Mouse (Mus musculus) heart, embryonic 11.5 days (tissue): Measurements from ENCODE around the gene Heyl. TPM values are rescaled to one million over a fixed set of nuclear protein-coding genes. Genes with fewer than 3 reads are reported as not detected.

Experiments used
- ATAC-seq: fragments of 200-750 bp; cut with Nextera tagmentation; replicated peaks from 2 replicates; pipeline ENCODE4 v1.8.0; 2017; ENCODE audit warnings: moderate library complexity; ENCODE audit not compliant: insufficient number of reproducible peaks, low FRiP score, low TSS enrichment
- H3K27ac ChIP-seq: fragments of 300-500 bp; sonication (generic); 2 replicates; pipeline ENCODE4 v1.5.1; 2014; ENCODE audit warnings: mild to moderate bottlenecking, low read depth, low read length
- H3K27me3 ChIP-seq: fragments of 300-500 bp; sonication (generic); 2 replicates; pipeline ENCODE4 v1.6.1; 2014; ENCODE audit warnings: mild to moderate bottlenecking, low read length, mixed read lengths; ENCODE audit not compliant: control insufficient read depth, insufficient read depth
- H3K36me3 ChIP-seq: fragments of 300-500 bp; sonication (generic); 2 replicates; pipeline ENCODE4 v1.6.1; 2014; ENCODE audit warnings: mild to moderate bottlenecking, low read length, moderate library complexity, mixed read lengths; ENCODE audit not compliant: control insufficient read depth, insufficient read depth
- H3K4me1 ChIP-seq: fragments of 300-500 bp; sonication (generic); 2 replicates; pipeline ENCODE4 v1.6.1; 2014; ENCODE audit warnings: low read length; ENCODE audit not compliant: control insufficient read depth, insufficient read depth
- H3K4me2 ChIP-seq: fragments of 300-500 bp; sonication (generic); 2 replicates; pipeline ENCODE4 v1.6.1; 2014; ENCODE audit warnings: mild to moderate bottlenecking, moderate library complexity
- H3K4me3 ChIP-seq: fragments of 300-500 bp; sonication (generic); 2 replicates; pipeline ENCODE4 v1.5.1; 2014; ENCODE audit warnings: low read depth, low read length
- H3K9ac ChIP-seq: fragments of 300-500 bp; sonication (generic); 2 replicates; pipeline ENCODE4 v1.6.1; 2014; ENCODE audit warnings: mild to moderate bottlenecking, low read depth, low read length, moderate library complexity
- H3K9me3 ChIP-seq: fragments of 300-500 bp; sonication (generic); replicated peaks from 2 replicates; pipeline ENCODE4 v1.6.1; 2016; ENCODE audit warnings: low read length; ENCODE audit not compliant: control insufficient read depth
- WGBS: fragments of 180-500 bp; shearing (Covaris S2); extraction: QIAGEN DNeasy Blood & Tissue Kit; methylation state at CpG from one replicate; pipeline ENCODE4 v1.1.7; 2014; ENCODE audit not compliant: insufficient replicate concordance; 5-methylcytosine and 5-hydroxymethylcytosine counted together
- polyA plus RNA-seq: library from polyadenylated mRNA; unstranded; fragments of >200 nt; fragmentation: Nextera tagmentation; extraction: Ambion mirVana; gene quantifications from 2 replicates; pipeline ENCODE4 v1.2.1, GENCODE M21; 2014

Heyl gene
- polyA plus RNA-seq, 1 experiment from 2014 or later: 6.7 TPM

DNA sequence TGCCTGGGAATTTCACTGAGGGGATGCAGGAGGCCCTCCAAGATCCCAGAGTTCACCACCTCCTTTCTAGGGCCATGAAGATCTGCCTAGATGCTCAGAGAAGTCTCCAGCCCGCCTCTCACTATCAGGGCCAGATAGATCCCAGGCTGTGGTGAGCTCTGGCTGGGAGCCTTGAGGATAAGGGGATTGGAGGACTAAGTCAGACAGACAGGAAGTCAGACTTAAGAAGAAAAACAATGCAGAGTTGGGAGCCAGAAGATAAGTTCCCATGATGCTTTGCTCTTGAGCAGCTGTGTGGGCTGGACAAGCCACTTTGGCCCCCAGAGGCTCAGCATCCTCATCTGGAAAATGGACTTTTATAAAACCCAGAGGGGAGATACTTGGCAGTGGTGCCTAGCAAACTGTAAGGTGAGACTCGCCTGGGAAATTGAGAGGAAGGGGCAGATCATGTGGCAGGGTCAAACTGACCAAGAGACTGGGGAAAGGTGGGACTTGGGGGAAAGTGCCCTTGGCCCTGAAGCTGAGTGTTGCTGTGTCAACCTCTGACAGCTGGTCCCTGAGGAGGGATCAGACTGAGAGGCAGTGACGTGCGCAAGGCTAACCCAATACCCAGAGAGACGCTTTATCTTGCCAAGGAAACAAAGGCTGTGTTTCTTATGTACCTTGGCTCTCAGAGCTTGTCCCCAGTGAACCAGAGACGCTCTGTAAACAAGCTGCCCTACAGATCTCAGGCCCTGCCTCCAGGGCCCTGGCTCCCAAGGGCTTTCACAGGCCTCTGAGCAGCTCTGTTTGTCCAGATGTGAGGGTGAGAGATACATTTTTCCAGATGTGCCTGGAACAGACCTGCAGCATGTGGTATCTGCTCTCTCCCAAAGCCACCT, 4.3 kb downstream of the Heyl start:
- Histone ChIP-seq H3K9ac (no peak overlapping the region), H3K27ac (peak overlapping the region; percentile 69), H3K4me3 (no peak overlapping the region), H3K4me1 (peaks cover 37% of the 10 kb centered on the region), H3K36me3 (no peaks in the 10 kb centered on the region), H3K27me3 (peaks cover 23% of the 10 kb centered on the region; the same call in 1 of the 2 replicates), H3K4me2 (no peak overlapping the region), H3K9me3 (no peaks in the 10 kb centered on the region)
- 51% methylated on average over 6 of the region's 6 CpGs for WGBS
- ATAC-seq: 0 out of 2 replicates have a peak, but pooled peaks have one; percentile 6

DNA sequence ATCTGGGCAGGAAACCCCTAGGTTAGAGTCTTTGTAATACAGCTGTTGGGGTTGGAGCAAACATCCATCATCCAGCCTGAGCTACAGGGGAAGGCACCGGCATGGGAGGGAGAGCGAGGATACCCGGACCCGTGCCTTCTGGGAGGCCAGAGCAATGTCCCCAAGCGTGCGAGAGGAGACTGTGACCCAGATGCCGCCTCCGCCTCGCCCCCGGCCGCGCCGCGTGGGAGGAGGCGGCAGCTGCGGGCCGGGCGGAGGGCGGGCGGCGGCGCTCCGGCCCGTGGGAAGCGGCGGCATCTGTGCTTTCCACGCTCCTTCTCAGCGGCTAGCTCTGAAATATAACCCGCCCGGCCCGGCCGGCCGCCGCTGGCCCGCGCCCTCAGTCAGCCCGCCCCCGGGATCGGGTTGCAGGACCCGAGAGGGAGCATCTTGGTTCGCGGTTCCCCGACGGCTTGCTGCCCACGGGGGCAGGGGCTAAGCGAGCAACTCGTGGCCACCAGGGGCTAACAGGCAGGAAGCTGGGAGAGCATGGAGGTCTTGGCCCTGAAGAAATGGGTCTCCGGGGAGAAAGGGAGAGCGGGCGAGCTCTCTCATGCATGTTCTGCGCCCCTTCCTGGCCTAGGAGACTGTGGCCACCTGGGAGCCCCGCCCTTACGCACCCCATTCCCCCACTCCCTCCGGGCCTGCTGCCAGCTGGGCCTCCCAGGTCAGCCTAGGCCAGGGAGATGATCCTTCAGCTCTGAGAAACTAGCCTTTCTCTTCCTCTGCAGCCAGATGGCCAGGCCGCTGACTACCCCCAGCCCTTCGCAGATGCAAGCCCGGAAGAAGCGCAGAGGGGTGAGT, 6.2 kb downstream of the Heyl start:
- peak; percentile 19 for ATAC-seq
- Histone ChIP-seq H3K4me1 (peaks cover 31% of the 10 kb centered on the region), H3K36me3 (no peaks in the 10 kb centered on the region), H3K4me2 (peak overlapping the region; percentile 63), H3K4me3 (peak overlapping the region; percentile 26), H3K9ac (peak overlapping the region; percentile 50), H3K27me3 (peaks cover 13% of the 10 kb centered on the region; the same call in 1 of the 2 replicates), H3K27ac (peak overlapping the region; percentile 13; the same call in 1 of the 2 replicates), H3K9me3 (no peaks in the 10 kb centered on the region)
- 11% methylated on average over 57 of the region's 58 CpGs for WGBS

DNA sequence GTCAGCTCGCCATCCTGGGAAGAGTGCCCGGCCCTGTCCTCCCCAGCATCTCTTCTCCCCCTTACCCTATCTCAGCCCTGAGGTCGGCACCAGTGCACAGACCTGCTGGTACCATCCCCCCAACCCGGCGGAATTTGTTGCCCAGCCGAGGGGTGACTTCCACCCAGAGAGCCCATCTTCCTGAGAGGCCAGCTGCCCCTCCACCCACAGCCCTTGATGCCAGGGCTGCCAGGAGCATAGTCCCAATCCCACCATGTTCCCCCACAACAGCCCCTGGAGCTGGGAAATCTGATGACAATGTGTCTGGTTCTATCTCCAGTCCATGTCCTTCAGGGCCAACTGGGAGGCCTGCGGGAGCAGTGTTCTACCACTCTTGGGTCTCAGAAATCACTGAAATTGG, 12.9 kb downstream of the Heyl start:
- no peak for ATAC-seq
- Histone ChIP-seq H3K4me1 (peaks cover 29% of the 10 kb centered on the region), H3K4me3 (no peak overlapping the region), H3K4me2 (no peak overlapping the region), H3K27ac (peak overlapping the region; percentile 91), H3K27me3 (0 out of 2 replicates have a peak, but pooled peaks cover 3% of the 10 kb centered on the region), H3K36me3 (no peaks in the 10 kb centered on the region), H3K9me3 (no peaks in the 10 kb centered on the region), H3K9ac (no peak overlapping the region)
- WGBS: 70% methylated on average over 7 of the region's 7 CpGs

DNA sequence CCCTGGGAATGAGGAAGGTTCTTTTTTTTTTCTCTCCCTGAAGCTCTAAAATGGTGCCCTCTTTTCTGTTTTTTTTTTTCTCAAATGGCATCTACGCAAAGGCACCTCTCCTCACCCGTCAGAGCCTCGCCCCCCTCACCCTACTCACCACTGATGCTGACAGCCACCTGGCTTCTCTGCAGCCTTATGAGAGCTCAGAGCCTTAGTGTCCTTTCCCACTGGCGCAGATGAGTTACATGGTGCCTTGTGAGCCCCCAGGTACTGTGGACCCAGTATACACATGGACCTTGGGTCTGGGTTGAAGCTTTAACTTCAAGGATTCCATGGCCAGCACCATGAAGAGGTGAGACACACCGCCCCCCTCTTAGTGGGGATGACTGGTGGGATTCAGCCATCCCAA, 13.3 kb downstream of the Heyl start:
- Histone ChIP-seq H3K4me1 (peaks cover 29% of the 10 kb centered on the region), H3K4me2 (no peak overlapping the region)
- ATAC-seq: no peak

DNA sequence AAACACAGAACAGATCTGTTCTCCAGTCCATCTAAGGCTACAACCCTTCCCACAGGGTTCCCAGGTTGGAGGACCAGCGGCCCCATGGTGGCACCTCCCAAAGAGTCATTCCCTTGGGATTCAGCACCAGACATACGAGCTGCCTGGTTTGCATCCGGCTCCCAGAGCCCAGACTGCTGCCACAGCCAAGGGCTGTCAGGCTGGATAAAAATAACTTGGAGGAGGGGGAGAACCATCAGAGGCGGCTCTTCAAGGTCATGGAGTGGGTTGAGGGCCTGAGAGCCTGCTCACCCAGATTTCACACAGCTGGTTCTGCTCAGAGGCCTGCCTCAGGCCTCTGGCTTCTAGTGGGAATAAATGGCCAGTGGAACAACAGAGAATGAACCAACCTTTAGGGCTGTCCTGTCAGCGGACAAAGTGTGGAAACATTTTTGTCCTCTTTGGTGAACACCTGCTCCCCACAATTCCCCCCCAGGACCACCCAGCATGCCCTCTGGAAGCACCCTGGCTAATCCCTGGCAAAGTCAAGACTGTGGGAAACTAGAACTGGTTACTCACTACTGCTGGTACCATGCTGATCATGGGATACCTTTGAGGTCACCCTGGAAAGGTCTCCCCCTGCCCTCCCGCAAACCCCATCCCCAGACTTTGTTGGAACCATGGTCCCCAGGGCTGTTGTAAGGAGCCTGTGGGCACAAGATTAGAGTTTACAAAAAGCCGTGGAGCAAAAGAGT, 14.0 kb downstream of the Heyl start:
- Histone ChIP-seq H3K4me1 (peaks cover 31% of the 10 kb centered on the region), H3K9ac (no peak overlapping the region)

More for the DNA sequence above, 13.3 kb downstream of the Heyl start:
- Histone ChIP-seq H3K4me3 (no peak overlapping the region), H3K9me3 (no peaks in the 10 kb centered on the region), H3K27ac (peak overlapping the region; percentile 91), H3K27me3 (0 out of 2 replicates have a peak, but pooled peaks cover 3% of the 10 kb centered on the region), H3K9ac (no peak overlapping the region), H3K36me3 (no peaks in the 10 kb centered on the region)
- 81% methylated on average over 5 of the region's 5 CpGs for WGBS

DNA sequence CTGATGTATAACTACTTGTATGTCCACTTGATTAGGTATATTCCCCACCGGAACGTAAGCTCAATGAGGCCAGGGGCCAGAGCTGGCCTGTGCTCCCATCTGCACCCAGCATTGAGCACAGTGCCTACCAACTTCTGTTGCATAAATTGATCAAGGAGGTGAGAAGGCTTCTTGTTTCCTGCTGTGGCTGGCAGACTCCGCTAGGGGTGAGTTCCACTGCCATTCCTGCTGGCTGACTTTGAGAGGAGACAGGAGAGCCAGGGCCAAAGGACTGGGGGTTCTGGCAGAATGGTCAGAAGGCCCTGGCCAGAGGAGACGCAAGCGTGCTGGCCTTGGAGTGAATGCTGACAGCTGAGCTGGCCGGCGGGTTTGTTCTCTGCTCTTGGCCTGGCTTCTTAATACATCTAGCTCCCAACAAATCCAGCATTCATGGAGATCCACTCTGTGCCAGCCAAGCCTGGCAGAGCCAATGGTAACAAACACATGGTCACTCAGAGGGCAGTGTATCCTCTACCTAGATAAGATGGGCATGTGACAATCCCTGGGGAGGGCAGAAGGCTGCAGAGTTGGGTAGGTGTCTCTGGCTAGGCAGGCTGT, 15.7 kb downstream of the Heyl start:
- H3K9me3 ChIP-seq: no peaks in the 10 kb centered on the region
- peak overlapping the region; percentile 15; the same call in 1 of the 2 replicates for H3K27ac ChIP-seq
- no peak for ATAC-seq
- H3K27me3 ChIP-seq: no peaks in the 10 kb centered on the region
- H3K4me1 ChIP-seq: peaks cover 31% of the 10 kb centered on the region
- H3K9ac ChIP-seq: no peak overlapping the region
- H3K36me3 ChIP-seq: no peaks in the 10 kb centered on the region
- H3K4me2 ChIP-seq: no peak overlapping the region
- 68% methylated on average over 7 of the region's 7 CpGs for WGBS
- H3K4me3 ChIP-seq: no peak overlapping the region

More for the DNA sequence above, 14.0 kb downstream of the Heyl start:
- peak; percentile 60; the same call in 1 of the 2 replicates for ATAC-seq
- Histone ChIP-seq H3K4me2 (no peak overlapping the region), H3K36me3 (no peaks in the 10 kb centered on the region), H3K4me3 (no peak overlapping the region), H3K9me3 (no peaks in the 10 kb centered on the region), H3K27ac (peak overlapping the region; percentile 91), H3K27me3 (no peaks in the 10 kb centered on the region)
- WGBS: 34% methylated on average over 7 of the region's 7 CpGs

DNA sequence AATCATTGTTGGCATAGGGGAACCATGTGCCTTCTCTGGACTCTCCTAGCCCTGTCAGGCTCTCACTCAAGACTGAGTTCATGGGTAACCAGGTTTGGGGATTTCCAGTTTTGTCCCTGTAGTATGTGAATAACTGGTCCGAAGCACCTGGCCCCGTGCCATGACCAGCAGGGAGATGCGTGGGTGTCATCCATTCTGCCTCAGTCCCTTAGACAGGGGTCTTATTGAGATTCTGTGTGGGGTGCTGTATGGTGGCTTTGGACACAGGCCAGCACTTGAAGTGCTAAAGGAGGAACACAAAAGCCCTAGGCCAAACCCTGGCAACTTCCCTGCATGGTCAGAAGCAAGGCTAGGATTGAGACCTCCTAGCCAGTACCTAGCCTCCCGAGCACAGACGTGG, 18.9 kb downstream of the Heyl start:
- no peak overlapping the region for H3K4me3 ChIP-seq
- ATAC-seq: no peak
- no peak overlapping the region for H3K27ac ChIP-seq
- 86% methylated on average over 5 of the region's 5 CpGs for WGBS
- peaks cover 21% of the 10 kb centered on the region for H3K4me1 ChIP-seq
- no peaks in the 10 kb centered on the region for H3K27me3 ChIP-seq
- H3K9me3 ChIP-seq: no peaks in the 10 kb centered on the region
- H3K9ac ChIP-seq: no peak overlapping the region
- no peaks in the 10 kb centered on the region for H3K36me3 ChIP-seq
- H3K4me2 ChIP-seq: no peak overlapping the region
